Mouse (Mus musculus) limb, embryonic 11.5 days (tissue): ENCODE data around the gene Fam222a. TPM values are rescaled to one million over a fixed set of nuclear protein-coding genes. Genes with fewer than 3 reads are reported as not detected.

ENCODE experiments used
- ATAC-seq: fragments of 200-750 bp; cut with Nextera tagmentation; 2 replicates; pipeline ENCODE4 v1.8.0; 2017; ENCODE audit warnings: low read depth; ENCODE audit not compliant: insufficient number of reproducible peaks, low FRiP score, low TSS enrichment
- DNase-seq: peaks from one replicate; pipeline ENCODE4 v3.0.0-alpha.2; 2015; ENCODE audit warnings: low spot score
- H3K27ac ChIP-seq: fragments of 300-500 bp; sonication (generic); replicated peaks from 2 replicates; pipeline ENCODE4 v1.5.1; 2014; ENCODE audit warnings: low read depth, mild to moderate bottlenecking, low read length
- H3K27me3 ChIP-seq: fragments of 300-500 bp; sonication (generic); 2 replicates; pipeline ENCODE4 v1.6.1; 2014; ENCODE audit warnings: mild to moderate bottlenecking, low read length, mixed read lengths; ENCODE audit not compliant: control insufficient read depth, insufficient read depth
- H3K36me3 ChIP-seq: fragments of 300-500 bp; sonication (generic); 2 replicates; pipeline ENCODE4 v1.6.1; 2014; ENCODE audit warnings: mild to moderate bottlenecking, low read length, moderate library complexity, mixed read lengths; ENCODE audit not compliant: control insufficient read depth, insufficient read depth
- H3K4me1 ChIP-seq: fragments of 300-500 bp; sonication (generic); 2 replicates; pipeline ENCODE4 v1.6.1; 2014; ENCODE audit warnings: low read length, mixed read lengths; ENCODE audit not compliant: control insufficient read depth, insufficient read depth
- H3K4me2 ChIP-seq: fragments of 300-500 bp; sonication (generic); 2 replicates; pipeline ENCODE4 v1.6.1; 2014; ENCODE audit warnings: low read depth, mild to moderate bottlenecking, moderate library complexity; ENCODE audit not compliant: severe bottlenecking
- H3K4me3 ChIP-seq: fragments of 300-500 bp; sonication (generic); 2 replicates; pipeline ENCODE4 v1.5.1; 2014; ENCODE audit warnings: low read depth, low read length
- H3K9ac ChIP-seq: fragments of 300-500 bp; sonication (generic); 2 replicates; pipeline ENCODE4 v1.6.1; 2014; ENCODE audit warnings: mild to moderate bottlenecking, low read length
- H3K9me3 ChIP-seq: fragments of 300-500 bp; sonication (generic); 2 replicates; pipeline ENCODE4 v1.6.1; 2016; ENCODE audit warnings: low read length; ENCODE audit not compliant: control insufficient read depth
- WGBS: fragments of 180-500 bp; shearing (Covaris S2); extraction: QIAGEN DNeasy Blood & Tissue Kit; methylation state at CpG from one replicate; pipeline ENCODE4 v1.1.7; 2014; 5-methylcytosine and 5-hydroxymethylcytosine counted together
- polyA plus RNA-seq: library from polyadenylated mRNA; unstranded; fragments of >200 nt; fragmentation: Nextera tagmentation; extraction: Ambion mirVana; gene quantifications from 2 replicates; pipeline ENCODE4 v1.2.1, GENCODE M21; 2014

The Fam222a gene
- 2.4 and 2.5 TPM in 2 replicates for polyA plus RNA-seq

DNA sequence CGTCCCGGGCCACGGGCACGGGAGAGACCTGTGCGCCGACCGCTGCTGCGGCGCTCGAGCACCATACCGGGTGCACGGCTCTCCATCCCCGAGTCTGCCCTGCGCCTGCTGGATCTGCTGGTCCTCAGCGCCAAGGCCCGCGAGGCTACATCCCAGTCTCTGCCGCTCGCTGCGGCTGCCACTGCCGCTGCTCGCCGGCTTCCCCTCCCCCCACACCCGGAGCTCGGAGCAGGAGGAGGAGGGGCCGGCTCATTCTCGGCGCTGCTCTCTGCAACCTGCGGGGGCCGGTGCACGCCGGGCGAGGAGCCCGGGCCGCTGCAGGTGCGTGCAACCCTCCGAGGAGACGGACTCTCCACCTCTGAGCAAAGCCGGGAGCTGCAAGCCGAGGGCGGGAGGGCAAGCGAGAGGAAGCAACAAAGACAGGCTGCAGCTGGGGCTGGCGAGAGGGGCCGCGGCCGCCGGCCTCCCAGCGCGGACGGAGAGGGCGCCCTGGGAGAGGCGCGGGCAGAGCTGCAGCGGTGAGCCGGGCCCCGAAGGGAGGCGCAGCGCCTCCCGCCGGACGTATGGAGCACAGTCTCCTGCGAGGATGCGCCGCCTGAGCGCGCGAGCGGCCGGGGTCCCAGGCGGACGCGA is at the start of gene Fam222a:
Gene Fam222a, plus strand, starts transcription at position 452 of the 633 bp plus-strand sequence.
- ATAC-seq (peak; percentile 56; the same call in 1 of the 2 replicates), DNase-seq (peak; percentile 77)
- Histone ChIP-seq H3K9me3 (no peaks in the 10 kb centered on the region), H3K27ac (peak within 1 kb of the TSS; percentile 48; the same call in 1 of the 2 replicates), H3K4me1 (peaks cover 33% of the 10 kb centered on the region), H3K27me3 (peaks cover 30% of the 10 kb centered on the region), H3K9ac (peak within 1 kb of the TSS; percentile 58), H3K36me3 (no peaks in the 10 kb centered on the region), H3K4me2 (peak within 1 kb of the TSS; percentile 98), H3K4me3 (peak within 1 kb of the TSS; percentile 69)
- under 1% methylated on average over 64 of the region's 72 CpGs for WGBS

DNA sequence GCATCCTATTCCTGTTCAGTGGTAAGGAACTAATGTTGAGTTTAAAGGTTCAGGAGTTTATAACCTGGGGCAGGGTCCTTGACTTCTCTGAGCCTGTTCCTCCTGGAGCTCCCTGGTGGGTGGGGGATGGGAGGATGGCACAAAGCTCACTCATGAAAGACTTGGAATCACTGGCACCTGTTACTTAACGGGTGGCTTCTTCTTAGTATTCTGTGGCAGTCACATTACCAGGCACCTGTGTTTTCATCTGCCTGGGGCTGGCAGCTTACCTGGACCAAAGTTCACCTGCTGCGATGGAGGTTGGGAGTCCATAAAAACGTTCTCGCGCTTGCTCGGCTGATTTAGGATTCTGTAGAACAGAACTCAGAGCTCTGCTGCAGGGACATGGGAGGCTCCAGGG is 39.5 kb upstream of the Fam222a start:
- H3K4me1 ChIP-seq, result peaks cover 4% of the 10 kb centered on the region
- H3K27me3 ChIP-seq, result no peaks in the 10 kb centered on the region
- WGBS, result 88% methylated on average over 6 of the region's 6 CpGs
- DNase-seq (no peak), ATAC-seq (no peak)
- no peaks in the 10 kb centered on the region for H3K9me3 ChIP-seq
- no peak overlapping the region for H3K4me3 ChIP-seq
- H3K4me2 ChIP-seq, result no peak overlapping the region
- no peak overlapping the region for H3K9ac ChIP-seq
- H3K36me3 ChIP-seq, result no peaks in the 10 kb centered on the region
- no peak overlapping the region for H3K27ac ChIP-seq

DNA sequence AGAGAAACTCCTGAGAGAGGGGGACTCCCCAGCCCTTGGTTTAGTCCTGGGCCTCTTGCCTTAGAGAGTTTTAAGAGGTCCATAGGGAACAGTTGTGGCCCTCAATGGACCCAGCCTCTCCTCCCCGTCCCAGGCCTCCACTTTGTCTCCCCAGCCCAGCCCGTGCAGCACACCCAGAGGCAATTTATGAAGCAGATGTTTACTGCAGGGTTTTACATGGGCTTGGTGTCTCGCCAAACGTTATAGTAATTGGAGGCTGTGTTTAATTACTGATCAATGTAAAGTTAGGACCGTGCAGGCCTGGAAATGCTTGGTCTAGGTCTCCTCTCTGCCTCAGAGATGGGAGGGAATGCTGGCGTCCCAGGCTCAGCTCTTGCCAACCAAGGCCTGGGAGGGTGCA is 37.5 kb upstream of the Fam222a start:
- H3K27ac ChIP-seq, result no peak overlapping the region; the same call in 1 of the 2 replicates
- peak; percentile 44; the same call in 1 of the 2 replicates for ATAC-seq
- no peak overlapping the region for H3K4me2 ChIP-seq
- WGBS, result 9% methylated on average over 6 of the region's 6 CpGs
- H3K36me3 ChIP-seq, result no peaks in the 10 kb centered on the region
- no peaks in the 10 kb centered on the region for H3K9me3 ChIP-seq
- peak; percentile 49 for DNase-seq
- no peak overlapping the region for H3K9ac ChIP-seq
- H3K4me1 ChIP-seq, result peaks cover 4% of the 10 kb centered on the region
- H3K4me3 ChIP-seq, result no peak overlapping the region
- no peaks in the 10 kb centered on the region for H3K27me3 ChIP-seq

DNA sequence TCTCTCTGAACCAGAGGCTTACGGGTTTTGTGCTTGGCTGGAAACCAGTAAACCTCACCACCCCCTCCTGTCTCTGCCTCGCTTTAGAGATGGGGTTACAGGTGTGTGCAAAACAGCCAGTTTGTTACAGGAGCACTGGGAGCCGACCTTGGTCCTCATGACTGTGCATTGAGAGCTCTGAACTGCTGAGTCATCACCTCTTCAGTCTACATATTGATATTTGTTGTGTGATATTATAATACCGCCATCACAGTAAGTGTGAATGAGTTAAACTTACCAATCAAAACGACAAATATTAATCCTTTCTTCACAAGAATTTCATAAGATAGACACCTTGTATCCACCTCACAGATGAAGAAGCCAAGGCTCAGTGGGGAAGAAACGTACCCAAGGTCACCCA is 35.8 kb upstream of the Fam222a start:
- DNase-seq, result no peak
- H3K4me1 ChIP-seq, result peaks cover 4% of the 10 kb centered on the region
- no peaks in the 10 kb centered on the region for H3K27me3 ChIP-seq
- no peak overlapping the region for H3K9ac ChIP-seq
- no peak overlapping the region for H3K4me2 ChIP-seq
- no peaks in the 10 kb centered on the region for H3K9me3 ChIP-seq
- no peak overlapping the region for H3K27ac ChIP-seq
- ATAC-seq, result no peak
- H3K36me3 ChIP-seq, result no peaks in the 10 kb centered on the region
- H3K4me3 ChIP-seq, result no peak overlapping the region
- 77% methylated on average over 6 of the region's 6 CpGs for WGBS

DNA sequence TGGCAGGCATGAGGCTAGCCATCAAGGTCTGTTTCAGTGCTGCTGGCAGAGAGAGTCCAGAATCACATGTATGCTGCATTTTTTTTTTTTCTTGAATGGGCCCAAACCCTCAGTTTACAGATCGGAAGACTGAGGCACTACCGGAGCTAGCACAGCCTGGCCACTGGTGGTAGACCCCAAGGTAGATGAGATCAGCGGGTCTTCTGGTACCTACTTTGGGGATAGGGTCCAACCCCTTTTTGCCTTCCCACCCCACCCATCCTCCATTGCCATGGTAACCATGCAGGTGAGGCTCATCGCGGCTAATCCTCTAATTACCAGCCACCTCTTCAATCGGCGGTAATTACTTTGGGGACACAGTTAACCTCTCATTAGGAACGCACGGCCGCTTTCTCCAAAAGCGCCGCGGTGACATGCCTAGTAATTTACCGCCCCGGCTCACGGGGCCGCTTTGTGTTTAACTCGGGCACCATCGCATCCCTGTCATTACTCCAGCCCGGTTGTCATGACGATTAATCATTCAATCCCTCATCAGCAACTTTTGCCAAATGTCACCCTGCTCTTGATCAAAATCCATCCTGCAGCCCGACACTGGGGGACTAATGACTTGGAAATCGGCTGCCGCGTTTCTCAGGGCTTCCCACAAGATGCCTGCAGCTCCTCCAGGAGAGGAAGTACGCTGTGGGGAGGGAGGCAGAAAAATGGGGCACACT is 30.4 kb upstream of the Fam222a start:
- Histone ChIP-seq H3K27ac (peak overlapping the region; percentile 3; the same call in 1 of the 2 replicates), H3K4me3 (peak overlapping the region; percentile 6; the same call in 1 of the 2 replicates)
- peak; percentile 70 for DNase-seq

DNA sequence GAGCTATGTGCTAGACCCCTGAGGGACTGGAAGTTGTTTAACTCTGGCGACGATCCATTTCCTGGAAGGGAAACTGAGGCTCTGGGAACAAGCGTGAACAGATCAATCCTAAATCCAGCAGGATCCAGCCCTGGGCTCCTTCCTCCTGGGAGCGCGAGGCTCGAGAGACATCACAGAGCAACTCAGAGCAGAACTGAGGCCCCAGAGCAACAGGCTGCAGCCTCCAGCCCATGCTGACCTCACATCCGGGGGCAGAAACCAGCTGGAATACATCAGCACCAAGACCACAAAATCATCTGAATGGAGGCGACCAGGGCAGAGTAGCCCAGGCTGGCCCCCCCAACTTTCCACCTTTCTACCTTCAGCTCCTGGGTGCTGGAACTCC is 29.8 kb upstream of the Fam222a start:
- Histone ChIP-seq H3K4me1 (peaks cover 33% of the 10 kb centered on the region), H3K4me3 (peak overlapping the region; percentile 5; the same call in 1 of the 2 replicates), H3K27ac (peak overlapping the region; percentile 77), H3K36me3 (no peaks in the 10 kb centered on the region), H3K4me2 (peak overlapping the region; percentile 32), H3K9ac (no peak overlapping the region; the same call in 1 of the 2 replicates), H3K27me3 (no peaks in the 10 kb centered on the region), H3K9me3 (no peaks in the 10 kb centered on the region)
- ATAC-seq (no peak), DNase-seq (peak; percentile 69)
- WGBS, result 1% methylated on average over 8 of the region's 8 CpGs

More for the DNA sequence above, 30.4 kb upstream of the Fam222a start:
- Histone ChIP-seq H3K4me1 (peaks cover 33% of the 10 kb centered on the region), H3K4me2 (peak overlapping the region; percentile 32), H3K9ac (no peak overlapping the region; the same call in 1 of the 2 replicates), H3K36me3 (no peaks in the 10 kb centered on the region), H3K27me3 (no peaks in the 10 kb centered on the region), H3K9me3 (no peaks in the 10 kb centered on the region)
- WGBS, result 6% methylated on average over 26 of the region's 26 CpGs
- no peak for ATAC-seq

DNA sequence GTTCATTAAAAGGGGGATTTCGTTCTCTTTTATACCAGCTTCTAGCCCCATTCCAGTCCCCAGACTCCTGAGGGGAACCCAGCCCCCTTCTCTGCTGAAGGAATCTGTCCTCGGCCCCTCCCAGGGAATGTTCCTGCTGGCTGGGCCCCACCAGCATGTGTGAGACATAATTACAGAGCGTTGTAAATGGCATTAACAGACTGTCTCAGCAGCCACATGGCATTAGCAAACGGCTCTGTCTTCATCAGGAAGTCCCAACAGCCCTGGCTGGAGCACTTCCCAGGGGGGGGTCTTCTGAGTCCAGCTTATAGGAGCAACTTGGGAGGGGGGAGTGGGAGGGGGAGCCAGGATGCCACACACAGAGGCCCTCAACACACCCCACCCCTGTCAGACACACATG is 29.1 kb upstream of the Fam222a start:
- Histone ChIP-seq H3K27me3 (no peaks in the 10 kb centered on the region), H3K36me3 (no peaks in the 10 kb centered on the region), H3K9me3 (no peaks in the 10 kb centered on the region), H3K4me1 (peaks cover 33% of the 10 kb centered on the region), H3K27ac (peak overlapping the region; percentile 77), H3K4me2 (no peak overlapping the region), H3K9ac (no peak overlapping the region), H3K4me3 (no peak overlapping the region)
- peak; percentile 51 for ATAC-seq
- peak; percentile 73 for DNase-seq
- 15% methylated on average over 4 of the region's 4 CpGs for WGBS

DNA sequence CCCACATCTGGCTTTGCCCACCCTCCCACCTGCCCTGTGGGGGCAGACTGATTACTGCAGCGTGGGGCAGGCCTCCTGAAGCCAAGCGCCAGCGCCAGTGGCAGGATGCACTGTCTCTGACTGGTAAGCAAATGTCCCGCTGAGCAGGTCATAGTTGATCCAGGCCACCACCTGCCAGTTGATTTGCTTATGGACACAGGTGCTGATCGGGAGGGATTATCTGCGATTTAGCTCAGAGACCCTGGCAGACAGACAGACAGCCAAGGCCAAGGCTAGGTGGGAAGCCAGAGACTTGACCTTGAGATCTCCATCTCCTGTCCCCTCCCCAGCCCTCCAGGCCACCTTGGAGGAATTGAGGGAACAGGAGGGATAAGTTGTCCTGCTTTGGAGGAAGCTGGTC is 28.1 kb upstream of the Fam222a start:
- H3K4me2 ChIP-seq, result no peak overlapping the region
- H3K9me3 ChIP-seq, result no peaks in the 10 kb centered on the region
- peak overlapping the region; percentile 39; the same call in 1 of the 2 replicates for H3K27ac ChIP-seq
- ATAC-seq (no peak), DNase-seq (no peak)
- H3K4me3 ChIP-seq, result no peak overlapping the region
- H3K36me3 ChIP-seq, result no peaks in the 10 kb centered on the region
- no peak overlapping the region for H3K9ac ChIP-seq
- peaks cover 33% of the 10 kb centered on the region for H3K4me1 ChIP-seq
- no peaks in the 10 kb centered on the region for H3K27me3 ChIP-seq
- WGBS, result 58% methylated on average over 6 of the region's 6 CpGs
